Mouse (Mus musculus) right cerebral cortex, postnatal 14 days (tissue): ENCODE data around the gene Rnf40.
"Not testable (repeated sequence)": the region's sequence is repeated elsewhere in the genome, so short reads cannot be mapped to it uniquely, and the experiment has no call there.

Experiments
- DNase-seq: peaks from one replicate; pipeline ENCODE4 v3.0.0; 2022

The Rnf40 gene

DNA sequence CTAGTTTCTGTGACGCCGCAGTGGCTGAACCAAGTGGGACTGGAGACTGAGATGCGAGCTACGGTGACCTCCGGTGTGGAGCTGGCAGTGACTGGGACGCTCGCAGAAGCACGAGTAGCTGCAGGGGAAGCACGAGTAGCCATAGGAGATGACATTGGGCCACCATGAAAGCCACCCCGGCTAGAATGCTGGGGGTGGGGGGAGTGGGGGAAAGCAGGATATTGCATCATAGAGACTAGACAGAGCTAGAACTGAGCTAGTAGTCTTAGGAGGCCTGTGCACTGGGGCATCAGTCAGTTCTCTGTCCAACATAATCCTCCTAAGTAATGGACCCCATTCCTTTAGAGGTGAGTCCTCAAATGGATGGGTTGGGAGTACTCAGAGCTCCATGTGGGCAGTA lies 15.7 kb downstream of the Rnf40 start:
- DNase-seq = no peak

- no peak for DNase-seq
These were observed 18.6 kb downstream of the Rnf40 start for GRCm38 (mm10) chr7:127607150-127607549.

- no peak for DNase-seq
These were observed 22.4 kb downstream of the Rnf40 start for GRCm38 (mm10) chr7:127611011-127611410.

DNA sequence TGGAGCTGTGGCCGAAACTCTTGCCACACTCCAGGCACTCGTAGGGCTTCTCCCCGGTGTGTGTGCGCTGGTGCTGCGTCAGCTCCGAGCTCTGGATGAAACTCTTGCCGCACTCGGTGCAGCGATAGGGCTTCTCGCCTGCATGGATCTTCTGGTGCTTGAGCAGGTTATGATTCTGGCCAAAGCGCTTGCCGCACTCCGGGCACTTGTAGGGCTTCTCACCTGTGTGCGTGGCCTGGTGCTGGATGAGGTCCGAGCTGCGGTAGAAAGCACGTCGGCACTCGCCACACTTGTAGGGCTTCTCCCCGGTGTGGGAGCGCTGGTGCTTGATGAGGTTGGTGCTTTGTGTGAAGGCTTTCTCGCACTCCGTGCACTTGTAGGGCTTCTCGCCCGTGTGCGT lies 23.0 kb downstream of the Rnf40 start:
- no peak for DNase-seq

GRCm38 (mm10) chr7:127613501-127613900 lies 24.9 kb downstream of the Rnf40 start:
- no peak for DNase-seq

GRCm38 (mm10) chr7:127614091-127614490 lies 25.5 kb downstream of the Rnf40 start:
- DNase-seq = no peak

DNA sequence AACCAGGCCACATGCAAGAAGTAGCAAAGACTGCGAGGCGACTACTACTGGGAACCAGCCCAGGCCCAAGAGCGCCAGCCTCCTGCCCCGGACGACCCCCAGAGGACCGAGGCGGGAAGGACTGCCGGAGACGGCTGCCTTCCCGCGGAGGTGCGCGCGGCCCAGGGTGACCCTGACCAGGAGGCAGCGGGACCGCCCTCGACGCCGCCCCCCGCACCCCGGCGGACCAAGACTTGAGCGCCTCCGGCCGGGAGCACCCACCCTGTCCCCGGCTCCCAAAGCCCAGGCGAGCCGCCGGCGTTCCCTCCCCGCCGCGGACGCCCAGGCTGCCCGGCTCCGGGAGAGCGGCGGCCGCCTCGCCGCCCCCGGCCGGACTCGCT lies 25.9 kb downstream of the Rnf40 start:
- DNase-seq = peak; percentile 45

GRCm38 (mm10) chr7:127614891-127615843 lies 26.6 kb downstream of the Rnf40 start, which contains the start of gene Zfp629:
TSS of gene Zfp629 (minus strand) at chr7:127615797.
- DNase-seq = peak; percentile 76

- DNase-seq = no peak
These were observed 27.8 kb downstream of the Rnf40 start for GRCm38 (mm10) chr7:127616336-127616735.

DNA sequence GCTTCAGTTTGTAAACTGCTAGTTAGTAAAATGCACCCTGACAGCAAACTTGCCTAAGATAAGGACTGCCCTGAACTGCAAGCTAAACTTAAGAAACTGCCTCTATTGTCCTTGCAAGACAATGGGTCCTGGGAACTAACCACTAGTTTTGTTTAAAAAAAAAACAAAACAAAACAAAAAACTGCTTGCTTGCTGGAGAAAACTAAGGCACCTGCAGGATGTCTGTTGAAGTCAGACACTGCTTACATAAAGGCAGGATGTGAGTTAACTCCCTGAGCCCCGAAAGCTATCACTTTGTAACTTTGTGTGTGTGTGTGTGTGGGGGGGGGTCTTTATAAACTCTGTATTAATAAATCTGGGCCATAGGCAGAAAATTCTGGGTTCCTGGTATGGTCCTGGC lies 28.3 kb downstream of the Rnf40 start:
- no peak for DNase-seq

- no peak for DNase-seq
These were observed 29.4 kb downstream of the Rnf40 start for GRCm38 (mm10) chr7:127617962-127618361.

DNA sequence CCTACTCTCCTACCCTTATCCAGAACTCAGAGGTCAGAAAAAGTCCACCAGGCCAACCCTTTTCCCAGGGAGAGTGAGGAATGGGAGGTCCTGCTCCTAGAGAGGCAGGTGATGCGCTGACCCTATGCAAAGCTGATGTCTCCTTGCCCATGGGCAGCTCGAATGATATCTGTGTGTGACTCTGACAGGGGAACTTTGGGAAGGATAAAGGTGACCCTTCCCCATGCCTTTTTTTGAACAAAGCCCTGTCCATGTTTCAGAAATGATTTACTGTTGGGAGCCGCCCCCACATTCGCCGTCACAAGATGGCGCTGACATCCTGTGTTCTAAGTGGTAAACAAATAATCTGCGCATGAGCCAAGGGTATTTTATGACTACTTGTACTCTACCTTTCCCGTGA lies 29.8 kb downstream of the Rnf40 start:
- not testable (repeated sequence) for DNase-seq

DNA sequence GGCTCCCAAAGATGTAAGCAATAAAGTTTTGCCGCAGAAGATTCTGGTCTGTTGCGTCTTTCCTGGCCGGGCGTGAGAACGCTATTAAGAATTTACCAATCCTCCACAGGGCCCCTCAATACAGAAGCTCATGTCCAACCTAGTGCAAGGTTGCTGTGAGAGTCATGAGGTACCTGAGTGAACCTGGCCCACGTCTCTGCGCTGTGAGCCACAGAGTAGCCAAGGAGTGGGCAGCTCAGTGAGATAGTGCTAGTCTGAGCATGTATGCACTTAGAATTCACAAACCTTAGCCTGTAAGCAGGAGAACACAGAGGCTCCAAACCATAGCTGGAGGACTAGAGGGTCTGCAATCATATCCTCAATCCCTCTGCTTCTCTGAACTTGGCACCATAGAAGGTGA lies 37.5 kb downstream of the Rnf40 start:
- DNase-seq = no peak

DNA sequence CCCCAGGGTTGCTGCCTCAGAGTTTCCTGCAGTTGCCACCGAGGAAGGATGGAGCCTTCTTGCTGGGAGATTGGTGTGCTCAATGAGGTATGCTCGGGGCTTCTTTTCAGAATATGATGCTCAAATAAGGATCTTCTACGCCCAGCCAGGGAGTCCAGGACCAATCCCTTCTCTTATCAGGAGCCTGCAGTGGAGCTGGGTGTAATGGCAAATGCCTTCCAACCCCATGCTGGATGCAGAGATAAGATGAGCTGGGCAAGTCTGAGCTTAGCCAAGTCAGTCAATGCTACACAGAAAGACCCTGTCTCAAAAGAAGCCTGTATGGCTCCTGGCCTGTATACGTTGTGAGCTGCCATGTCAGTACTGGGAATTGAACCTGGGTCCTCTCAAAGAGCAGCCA lies 37.9 kb downstream of the Rnf40 start:
- no peak for DNase-seq

- DNase-seq = no peak
These were observed 40.1 kb downstream of the Rnf40 start for GRCm38 (mm10) chr7:127628646-127629045.

DNA sequence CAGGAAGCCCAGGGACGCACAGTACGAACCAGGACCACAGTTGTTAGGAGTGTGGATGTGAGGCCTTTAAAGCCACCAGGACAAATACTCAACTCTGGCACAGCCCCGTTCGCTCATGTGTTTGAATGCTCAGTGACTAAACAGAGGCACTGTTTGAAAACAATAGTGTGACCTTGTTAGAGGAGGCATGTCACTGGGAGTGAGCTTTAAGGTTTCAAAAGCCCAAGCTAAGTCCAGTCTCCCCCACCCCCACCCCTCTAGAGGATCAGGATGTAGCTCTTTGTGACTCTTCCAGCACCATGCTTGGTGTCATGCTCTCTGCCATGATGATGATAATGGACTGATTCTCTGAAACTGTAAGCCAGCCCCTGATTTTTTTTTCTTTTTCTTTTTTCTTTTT lies 42.8 kb downstream of the Rnf40 start:
- DNase-seq = no peak

- peak; percentile 83 for DNase-seq
These were observed 48.4 kb downstream of the Rnf40 start for GRCm38 (mm10) chr7:127636963-127637362.

GRCm38 (mm10) chr7:127641260-127641659 lies 52.7 kb downstream of the Rnf40 start:
- DNase-seq = no peak

GRCm38 (mm10) chr7:127642254-127642653 lies 53.7 kb downstream of the Rnf40 start:
- DNase-seq = no peak

DNA sequence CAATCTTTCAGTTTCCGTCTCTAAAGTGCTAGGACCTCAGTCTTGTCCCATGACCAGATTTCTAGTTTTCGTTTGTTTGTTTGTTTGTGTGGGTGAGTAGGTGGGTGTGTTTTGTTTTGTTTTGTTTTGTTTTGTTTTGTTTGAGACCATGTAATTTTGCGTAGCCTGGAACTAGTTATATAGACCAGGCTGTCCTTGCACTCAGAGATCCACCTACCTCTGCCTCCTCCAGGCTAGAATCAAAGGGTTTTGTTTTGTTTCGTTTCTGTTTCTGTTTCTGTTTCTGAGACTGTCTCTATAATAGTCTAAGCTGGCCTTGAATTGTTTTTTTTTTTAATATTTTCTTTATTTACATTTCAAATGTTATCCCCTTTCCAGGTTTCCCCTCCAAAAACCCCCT lies 57.8 kb downstream of the Rnf40 start:
- DNase-seq = no peak

GRCm38 (mm10) chr7:127647576-127647975 lies 59.0 kb downstream of the Rnf40 start:
- not testable (repeated sequence) for DNase-seq

- no peak for DNase-seq
These were observed 60.1 kb downstream of the Rnf40 start for GRCm38 (mm10) chr7:127648516-127649201.

GRCm38 (mm10) chr7:127649206-127649605 lies 60.6 kb downstream of the Rnf40 start:
- DNase-seq = no peak

DNA sequence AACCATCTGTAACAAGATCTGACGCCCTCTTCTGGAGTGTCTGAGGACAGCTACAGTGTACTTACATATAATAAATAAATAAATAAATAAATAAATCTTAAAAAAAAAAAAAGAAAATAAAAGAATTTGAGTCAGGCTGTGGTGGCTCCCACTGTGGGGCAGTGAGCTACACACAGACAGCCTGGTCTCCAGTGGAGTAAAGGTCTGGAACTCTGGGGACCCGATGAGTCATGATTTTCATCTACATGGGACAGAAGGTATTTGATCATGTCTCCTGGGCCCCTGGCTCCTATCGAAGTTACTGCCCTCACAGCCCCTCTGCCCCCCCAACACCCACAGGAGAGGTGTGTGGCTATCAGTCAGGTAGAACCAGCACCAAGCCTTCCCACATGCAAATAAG lies 63.1 kb downstream of the Rnf40 start:
- no peak for DNase-seq
